Mouse (Mus musculus): ENCODE data around the gene Cabp4. TPM values are rescaled to one million over a fixed set of nuclear protein-coding genes. Genes with fewer than 3 reads are reported as not detected.
A peak's percentile ranks its signal among the peaks of the same experiment; 100 is the strongest.

Cabp4 gene
- polyA plus RNA-seq, 1 experiment = 0.16 TPM

- Histone ChIP-seq H3K4me3 (ENCODE audit: control insufficient read depth, low read depth, low read length) (no peak overlapping the region), H3K4me1 (ENCODE audit: control insufficient read depth, insufficient read depth, low read length) (peaks cover 8% of the 10 kb centered on the region), H3K36me3 (ENCODE audit: control insufficient read depth, insufficient read depth, low read length) (no peaks in the 10 kb centered on the region), H3K27ac (ENCODE audit: control insufficient read depth, insufficient read depth, low read depth, low read length) (no peak overlapping the region), H3K27me3 (ENCODE audit: control insufficient read depth, insufficient read depth, low read length) (no peaks in the 10 kb centered on the region)
- TF ChIP-seq POLR2A (IDR thresholded peaks at IDR 0.05; ENCODE audit: control insufficient read depth, low read depth, low read length) = no peak
- TF ChIP-seq CTCF (IDR thresholded peaks at IDR 0.05; ENCODE audit: control insufficient read depth, insufficient read depth, insufficient replicate concordance, low read depth, low read length) = no peak
Measured at GRCm38 (mm10) chr19:4164100-4164499, 20.3 kb upstream of the Cabp4 start.

- Histone ChIP-seq H3K27me3 (ENCODE audit: control insufficient read depth, insufficient read depth, low read length) (no peaks in the 10 kb centered on the region), H3K36me3 (ENCODE audit: control insufficient read depth, insufficient read depth, low read length) (no peaks in the 10 kb centered on the region), H3K4me3 (ENCODE audit: control insufficient read depth, low read depth, low read length) (peak overlapping the region; percentile 93), H3K27ac (ENCODE audit: control insufficient read depth, insufficient read depth, low read depth, low read length) (peak overlapping the region; percentile 33), H3K4me1 (ENCODE audit: control insufficient read depth, insufficient read depth, low read length) (peaks cover 8% of the 10 kb centered on the region)
- no peak for TF ChIP-seq POLR2A (IDR thresholded peaks at IDR 0.05; ENCODE audit: control insufficient read depth, low read depth, low read length)
- TF ChIP-seq CTCF (IDR thresholded peaks at IDR 0.05; ENCODE audit: control insufficient read depth, insufficient read depth, insufficient replicate concordance, low read depth, low read length) = no peak
Measured at GRCm38 (mm10) chr19:4163543-4163887, 19.7 kb upstream of the Cabp4 start.

- peak within 1 kb of the TSS; percentile 93 for H3K4me3 ChIP-seq (ENCODE audit: control insufficient read depth, low read depth, low read length)
- H3K4me1 ChIP-seq (ENCODE audit: control insufficient read depth, insufficient read depth, low read length) = peaks cover 8% of the 10 kb centered on the region
- peak within 1 kb of the TSS; percentile 33 for H3K27ac ChIP-seq (ENCODE audit: control insufficient read depth, insufficient read depth, low read depth, low read length)
- H3K36me3 ChIP-seq (ENCODE audit: control insufficient read depth, insufficient read depth, low read length) = no peaks in the 10 kb centered on the region
- H3K27me3 ChIP-seq (ENCODE audit: control insufficient read depth, insufficient read depth, low read length) = no peaks in the 10 kb centered on the region
- TF ChIP-seq POLR2A (IDR thresholded peaks at IDR 0.05; ENCODE audit: control insufficient read depth, low read depth, low read length) (peak; percentile 63), CTCF (IDR thresholded peaks at IDR 0.05; ENCODE audit: control insufficient read depth, insufficient read depth, insufficient replicate concordance, low read depth, low read length) (0 out of 2 replicates have a peak, but pooled peaks have one; percentile 6)
Measured at GRCm38 (mm10) chr19:4162646-4163542, 19.1 kb upstream of the Cabp4 start, which contains the start of gene Rps6kb2. Gene Rps6kb2, minus strand, starts transcription at chr19:4163354.

GRCm38 (mm10) chr19:4159049-4159448 lies 15.2 kb upstream of the Cabp4 start:
- H3K36me3 ChIP-seq (ENCODE audit: control insufficient read depth, insufficient read depth, low read length) = no peaks in the 10 kb centered on the region
- peaks cover 8% of the 10 kb centered on the region for H3K4me1 ChIP-seq (ENCODE audit: control insufficient read depth, insufficient read depth, low read length)
- TF ChIP-seq POLR2A (IDR thresholded peaks at IDR 0.05; ENCODE audit: control insufficient read depth, low read depth, low read length) (no peak), CTCF (IDR thresholded peaks at IDR 0.05; ENCODE audit: control insufficient read depth, insufficient read depth, insufficient replicate concordance, low read depth, low read length) (no peak)
- H3K27ac ChIP-seq (ENCODE audit: control insufficient read depth, insufficient read depth, low read depth, low read length) = no peak overlapping the region
- H3K27me3 ChIP-seq (ENCODE audit: control insufficient read depth, insufficient read depth, low read length) = no peaks in the 10 kb centered on the region
- no peak overlapping the region for H3K4me3 ChIP-seq (ENCODE audit: control insufficient read depth, low read depth, low read length)

GRCm38 (mm10) chr19:4156771-4157170 lies 12.9 kb upstream of the Cabp4 start:
- Histone ChIP-seq H3K4me3 (ENCODE audit: control insufficient read depth, low read depth, low read length) (no peak overlapping the region), H3K27ac (ENCODE audit: control insufficient read depth, insufficient read depth, low read depth, low read length) (no peak overlapping the region), H3K27me3 (ENCODE audit: control insufficient read depth, insufficient read depth, low read length) (no peaks in the 10 kb centered on the region), H3K4me1 (ENCODE audit: control insufficient read depth, insufficient read depth, low read length) (no peaks in the 10 kb centered on the region), H3K36me3 (ENCODE audit: control insufficient read depth, insufficient read depth, low read length) (no peaks in the 10 kb centered on the region)
- TF ChIP-seq POLR2A (IDR thresholded peaks at IDR 0.05; ENCODE audit: control insufficient read depth, low read depth, low read length) (no peak), CTCF (IDR thresholded peaks at IDR 0.05; ENCODE audit: control insufficient read depth, insufficient read depth, insufficient replicate concordance, low read depth, low read length) (no peak)

GRCm38 (mm10) chr19:4156073-4156579 lies 12.3 kb upstream of the Cabp4 start:
- no peak overlapping the region for H3K27ac ChIP-seq (ENCODE audit: control insufficient read depth, insufficient read depth, low read depth, low read length)
- H3K4me1 ChIP-seq (ENCODE audit: control insufficient read depth, insufficient read depth, low read length) = no peaks in the 10 kb centered on the region
- no peak overlapping the region for H3K4me3 ChIP-seq (ENCODE audit: control insufficient read depth, low read depth, low read length)
- no peaks in the 10 kb centered on the region for H3K36me3 ChIP-seq (ENCODE audit: control insufficient read depth, insufficient read depth, low read length)
- no peak for TF ChIP-seq CTCF (IDR thresholded peaks at IDR 0.05; ENCODE audit: control insufficient read depth, insufficient read depth, insufficient replicate concordance, low read depth, low read length)
- TF ChIP-seq POLR2A (IDR thresholded peaks at IDR 0.05; ENCODE audit: control insufficient read depth, low read depth, low read length) = no peak
- H3K27me3 ChIP-seq (ENCODE audit: control insufficient read depth, insufficient read depth, low read length) = no peaks in the 10 kb centered on the region

- TF ChIP-seq CTCF (IDR thresholded peaks at IDR 0.05; ENCODE audit: control insufficient read depth, insufficient read depth, insufficient replicate concordance, low read depth, low read length) (no peak), POLR2A (IDR thresholded peaks at IDR 0.05; ENCODE audit: control insufficient read depth, low read depth, low read length) (no peak)
- Histone ChIP-seq H3K4me3 (ENCODE audit: control insufficient read depth, low read depth, low read length) (no peak overlapping the region), H3K4me1 (ENCODE audit: control insufficient read depth, insufficient read depth, low read length) (no peaks in the 10 kb centered on the region), H3K27ac (ENCODE audit: control insufficient read depth, insufficient read depth, low read depth, low read length) (no peak overlapping the region), H3K27me3 (ENCODE audit: control insufficient read depth, insufficient read depth, low read length) (no peaks in the 10 kb centered on the region), H3K36me3 (ENCODE audit: control insufficient read depth, insufficient read depth, low read length) (no peaks in the 10 kb centered on the region)
Measured at GRCm38 (mm10) chr19:4155223-4156072, 11.6 kb upstream of the Cabp4 start.

Data from testis, adult 2 months (tissue).